Mouse (Mus musculus): ENCODE measurements around the gene Dusp28.

Dusp28 gene

DNA sequence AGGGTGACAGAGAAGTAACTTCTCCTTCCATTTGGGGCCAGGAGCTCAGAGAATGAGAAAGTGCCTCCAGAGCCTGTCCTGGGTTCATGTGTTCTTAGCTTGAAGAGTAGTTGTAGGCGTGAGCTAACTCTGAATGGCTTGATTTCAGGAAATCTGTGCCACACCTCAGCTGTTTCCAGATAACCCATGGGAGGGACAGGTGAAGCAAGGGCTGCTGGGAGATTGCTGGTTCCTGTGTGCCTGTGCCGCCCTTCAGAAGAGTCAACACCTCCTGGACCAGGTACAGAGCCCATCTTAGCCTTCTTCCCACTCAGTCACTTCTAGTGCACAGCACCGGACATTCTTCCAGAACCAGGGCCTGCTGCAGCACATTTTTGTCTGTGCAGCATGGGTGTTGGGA, 31.0 kb downstream of the Dusp28 start:
- DNase-seq (ENCODE audit: low spot score in 2 of 2), result no peak

DNA sequence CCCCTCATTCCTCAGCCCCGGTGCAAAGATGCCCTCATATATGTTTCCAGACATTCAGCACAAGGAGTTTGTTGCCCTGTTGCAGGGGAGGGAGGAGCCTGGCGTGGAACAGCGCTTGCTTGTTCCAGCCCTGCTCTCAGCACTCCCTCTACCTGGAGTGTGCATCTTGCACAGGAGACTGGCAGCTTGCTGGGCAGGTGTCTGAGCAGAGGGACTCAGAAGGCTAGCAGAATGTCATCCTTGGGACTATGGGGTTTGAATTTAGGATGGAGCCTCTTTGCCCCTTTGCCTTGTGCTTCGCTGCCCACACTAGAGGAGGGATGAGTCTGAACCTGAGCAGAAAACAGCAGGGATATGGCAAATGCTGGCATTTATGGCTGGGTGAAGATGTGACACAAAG, 33.0 kb downstream of the Dusp28 start:
- DNase-seq (ENCODE audit: low spot score in 2 of 2), result no peak

DNA sequence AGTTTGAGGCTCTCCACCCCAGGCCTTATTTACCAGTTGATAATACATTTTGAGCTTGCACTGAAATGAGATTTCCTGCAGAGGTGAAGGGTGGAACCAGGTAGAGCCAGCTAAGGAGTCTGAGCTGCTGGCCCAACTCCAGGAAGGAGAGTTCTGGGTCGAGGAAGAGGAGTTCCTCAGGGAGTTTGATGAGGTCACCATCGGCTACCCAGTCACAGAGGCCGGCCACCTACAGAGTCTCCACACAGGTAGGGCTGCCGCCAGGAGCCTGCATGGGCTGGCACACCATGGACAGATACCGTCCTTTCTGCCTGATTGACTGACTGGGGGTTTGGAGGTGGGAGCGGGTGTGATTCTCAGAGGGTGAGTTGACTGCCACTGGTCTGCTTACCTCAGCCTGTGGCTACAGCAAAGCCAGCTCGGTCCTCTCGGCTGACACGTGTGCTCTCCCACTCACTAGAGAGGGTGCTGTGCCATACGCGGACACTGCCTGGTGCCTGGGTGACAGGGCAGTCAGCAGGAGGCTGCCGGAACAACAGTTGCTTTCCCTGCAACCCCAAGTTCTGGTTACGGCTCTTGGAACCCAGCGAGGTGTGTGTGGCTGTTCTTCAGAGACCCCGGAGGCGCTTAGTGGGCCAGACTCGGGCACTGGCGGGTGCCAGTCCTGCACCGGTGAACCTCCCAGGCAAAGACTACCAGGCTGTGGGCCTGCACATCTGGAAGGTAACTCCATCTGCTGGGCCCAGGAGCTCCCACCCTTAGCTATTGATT, 36.6 kb downstream of the Dusp28 start:
- no peak for DNase-seq (ENCODE audit: low spot score in 2 of 2)

DNA sequence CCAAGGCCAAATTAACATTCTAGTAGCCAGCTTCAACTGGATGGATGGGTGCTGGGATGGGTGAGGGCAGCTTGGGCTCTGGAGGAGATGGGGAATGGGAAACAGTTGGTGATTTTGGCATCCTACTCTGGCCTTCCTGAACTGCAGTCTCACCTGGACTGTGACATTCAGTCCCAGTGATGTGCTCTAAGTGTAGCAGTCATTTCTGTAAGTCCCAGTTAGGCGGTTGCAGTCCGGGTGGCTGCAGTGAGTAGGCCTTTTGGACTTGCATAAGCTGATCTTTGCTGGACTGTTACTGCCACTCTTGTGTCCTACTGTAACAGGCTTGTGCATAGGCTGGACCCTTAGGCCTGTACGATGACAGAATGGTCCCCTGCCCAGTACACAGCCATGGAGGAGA, 41.2 kb downstream of the Dusp28 start:
- DNase-seq (ENCODE audit: low spot score in 2 of 2), result no peak

DNA sequence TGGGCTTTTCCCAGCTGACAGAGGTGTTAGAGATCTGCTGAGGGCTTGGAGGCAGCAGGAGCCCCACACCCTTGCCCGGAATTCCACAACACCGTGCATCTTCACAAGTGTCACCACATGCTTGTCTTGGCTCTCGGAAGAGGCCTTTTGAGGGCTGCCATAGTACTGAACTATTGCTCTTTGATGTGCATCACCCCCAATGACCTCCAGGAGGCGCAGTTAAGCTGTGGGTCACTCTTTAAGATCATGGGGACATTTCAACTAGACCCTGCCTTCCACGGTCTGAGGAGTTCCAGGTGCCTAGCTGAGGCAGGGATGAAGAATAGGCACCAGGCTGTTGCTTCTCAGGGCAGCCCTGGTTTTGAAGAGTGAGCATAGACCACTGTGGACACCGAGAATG, 42.6 kb downstream of the Dusp28 start:
- no peak for DNase-seq (ENCODE audit: low spot score in 2 of 2)

DNA sequence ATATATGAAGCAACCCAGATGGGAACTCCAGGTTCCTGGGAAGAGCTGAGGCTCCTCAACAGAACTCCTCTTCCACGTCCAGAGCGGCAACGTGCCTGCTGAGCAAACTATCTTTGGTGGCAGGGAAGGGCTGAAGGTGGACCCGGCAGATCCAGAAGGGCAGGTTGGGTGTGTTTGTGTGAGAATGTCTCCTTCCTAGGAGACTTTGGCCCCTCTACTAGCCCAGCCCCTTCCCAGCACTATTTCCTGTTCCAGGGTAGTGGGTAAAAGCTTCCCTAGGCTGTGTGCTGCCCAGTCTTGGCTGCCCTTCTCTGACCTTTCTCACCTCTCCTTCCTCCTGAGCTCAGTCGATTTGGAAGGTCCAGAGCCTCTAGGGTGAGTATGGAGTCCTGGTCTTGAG, 43.8 kb downstream of the Dusp28 start, which contains the start of gene Gpr35:
TSS of gene Gpr35 (plus strand) at position 259 of the 400 bp plus-strand sequence.
- no peak for DNase-seq (ENCODE audit: low spot score in 2 of 2)

DNA sequence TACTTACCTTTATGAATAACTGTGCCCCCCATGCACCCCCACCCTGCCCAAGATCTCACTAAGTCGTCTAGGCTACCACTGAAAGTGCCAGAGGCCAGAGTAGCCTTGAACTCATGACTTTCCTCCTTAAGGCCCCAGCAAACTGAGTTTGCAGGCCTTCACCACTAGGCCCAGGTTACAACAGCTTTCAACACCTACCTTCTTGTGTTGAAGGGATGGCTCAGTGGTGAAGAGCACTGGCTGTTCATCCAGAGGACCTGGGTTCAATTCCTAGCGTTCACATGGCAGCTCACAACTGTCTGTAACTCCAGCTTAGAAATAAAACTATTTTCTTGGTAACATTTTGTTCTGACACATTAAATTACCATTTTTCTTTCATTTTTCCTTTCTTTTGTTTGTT, 46.9 kb downstream of the Dusp28 start:
- DNase-seq (ENCODE audit: low spot score in 2 of 2), result no peak

DNA sequence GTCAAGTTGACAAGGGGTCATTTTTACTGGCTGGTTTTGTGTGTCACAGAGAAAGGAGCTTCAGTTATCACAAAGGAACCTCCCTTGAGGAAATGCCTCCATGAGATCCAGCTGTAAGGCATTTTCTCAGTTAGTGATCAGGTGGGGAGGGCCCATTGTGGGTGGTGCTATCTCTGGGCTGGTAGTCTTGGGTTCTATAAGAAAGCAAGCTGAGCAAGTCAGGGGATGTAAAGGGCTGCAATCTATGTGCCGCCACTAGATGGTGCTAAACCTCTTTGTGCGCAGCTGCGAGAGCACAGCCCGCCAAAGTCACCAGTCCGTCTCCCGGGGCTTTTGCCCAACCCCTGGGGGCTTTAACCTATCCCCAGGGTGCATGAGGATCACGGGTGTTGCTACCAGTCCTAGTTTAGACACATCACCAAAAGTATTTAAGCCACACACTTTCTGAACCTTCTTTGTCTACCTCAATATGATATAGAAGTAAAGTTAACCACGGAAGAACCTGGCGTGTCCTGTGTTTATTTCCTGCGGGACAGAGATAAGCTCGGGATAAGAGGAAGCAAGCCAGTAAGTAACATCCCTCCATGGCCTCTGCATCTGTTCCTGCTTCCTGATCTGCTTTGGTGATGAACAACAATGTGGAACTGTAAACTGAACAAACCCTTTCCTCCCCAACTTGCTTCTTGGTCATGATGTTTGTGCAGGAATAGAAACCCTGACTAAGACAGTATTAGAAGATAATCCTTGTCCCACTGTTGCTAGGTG, 50.0 kb downstream of the Dusp28 start:
- DNase-seq (ENCODE audit: low spot score in 2 of 2), result peak; percentile 54 to 71

All from natural killer cell, adult 2 months (primary cell).